Mouse (Mus musculus) adrenal gland, adult 8-10 months (tissue): ENCODE measurements around the gene Fkbp2. TPM values are rescaled to one million over a fixed set of nuclear protein-coding genes. Genes with fewer than 3 reads are reported as not detected.

Source experiments
- DNase-seq: peaks from one replicate; pipeline ENCODE4 v3.0.0; 2022
- total RNA-seq, 4 experiments: library from RNA; stranded (reverse); gene quantifications; 2 replicates each; pipeline ENCODE4 v1.2.4; 2022

Gene Fkbp2
- total RNA-seq, 4 experiments from 2014 or later, result 62.4 to 165 (median 91.8) TPM

GRCm38 (mm10) chr19:6939106-6940002, 40.9 kb downstream of the Fkbp2 start:
- DNase-seq, result no peak

- no peak for DNase-seq
Measured at GRCm38 (mm10) chr19:6937541-6938465, 42.5 kb downstream of the Fkbp2 start.

- no peak for DNase-seq
Measured at GRCm38 (mm10) chr19:6936299-6936698, 44.0 kb downstream of the Fkbp2 start.

- no peak for DNase-seq
Measured at GRCm38 (mm10) chr19:6934195-6934977, 45.9 kb downstream of the Fkbp2 start, which contains the start of gene Kcnk4. Gene Kcnk4 (minus strand): TSS chr19:6934515.

- no peak for DNase-seq
Measured at GRCm38 (mm10) chr19:6933436-6934194, 46.7 kb downstream of the Fkbp2 start.

GRCm38 (mm10) chr19:6933102-6933435, 47.2 kb downstream of the Fkbp2 start:
- no peak for DNase-seq

GRCm38 (mm10) chr19:6932018-6932417, 48.3 kb downstream of the Fkbp2 start:
- no peak for DNase-seq

GRCm38 (mm10) chr19:6931002-6931401, 49.3 kb downstream of the Fkbp2 start:
- DNase-seq, result no peak

- no peak for DNase-seq
Measured at GRCm38 (mm10) chr19:6928080-6928479, 52.2 kb downstream of the Fkbp2 start.

Other genes with a start within 250 kb of the Fkbp2 start
- gene Rps6ka4, start 139.9 kb downstream of the Fkbp2 start, total RNA-seq, result 10 to 100 TPM; 30.2 to 42.5 (median 36.1) TPM
- gene Ccdc88b, start 122.3 kb downstream of the Fkbp2 start, total RNA-seq, result 1 to 10 TPM; 1.7 to 3.6 (median 2.4) TPM
- gene Trmt112, start 70.8 kb downstream of the Fkbp2 start, total RNA-seq, result 100 to 1,000 TPM in 2 of 4 experiments, 10 to 100 TPM in 2; 83.2 to 116 (median 99.0) TPM
- gene Prdx5, start 70.4 kb downstream of the Fkbp2 start, total RNA-seq, result 100 to 1,000 TPM; 197 to 273 (median 224) TPM
- gene Esrra, start 58.7 kb downstream of the Fkbp2 start, total RNA-seq, result 10 to 100 TPM; 38.3 to 45.1 (median 44.1) TPM
- gene Catsperz, start 55.1 kb downstream of the Fkbp2 start, total RNA-seq, result not detected
- under 1 TPM in 2 of 4 experiments, not detected in 2; 0.14 to 0.24 TPM for gene Kcnk4, start 46.0 kb downstream of the Fkbp2 start, total RNA-seq
- gene Bad, start 38.6 kb downstream of the Fkbp2 start, total RNA-seq, result 10 to 100 TPM; 49.9 to 63.1 (median 56.6) TPM
- 10 to 100 TPM; 55.6 to 66.1 (median 63.4) TPM for gene Gpr137, start 38.0 kb downstream of the Fkbp2 start, total RNA-seq
- gene Ppp1r14b, start 5.5 kb downstream of the Fkbp2 start, total RNA-seq, result 100 to 1,000 TPM; 153 to 231 (median 191) TPM
- gene Plcb3, start 4.0 kb downstream of the Fkbp2 start, total RNA-seq, result 10 to 100 TPM; 40.1 to 83.9 (median 62.1) TPM
- gene Vegfb, start 7.2 kb upstream of the Fkbp2 start, total RNA-seq, result 100 to 1,000 TPM in 1 of 4 experiments, 10 to 100 TPM in 3; 86.5 to 119 (median 95.7) TPM
- 10 to 100 TPM; 38.4 to 55.9 (median 43.3) TPM for gene Dnajc4, start 12.1 kb upstream of the Fkbp2 start, total RNA-seq
- gene Nudt22, start 15.6 kb upstream of the Fkbp2 start, total RNA-seq, result 10 to 100 TPM; 36.6 to 56.0 (median 48.7) TPM
- 10 to 100 TPM; 11.0 to 18.6 (median 15.0) TPM for gene Trpt1, start 15.6 kb upstream of the Fkbp2 start, total RNA-seq
- gene Fermt3, start 39.0 kb upstream of the Fkbp2 start, total RNA-seq, result 10 to 100 TPM in 2 of 4 experiments, 1 to 10 TPM in 2; 6.4 to 10.8 (median 8.8) TPM
- gene Stip1, start 59.5 kb upstream of the Fkbp2 start, total RNA-seq, result 100 to 1,000 TPM; 129 to 273 (median 162) TPM
- gene Macrod1, start 76.3 kb upstream of the Fkbp2 start, total RNA-seq, result 10 to 100 TPM; 27.7 to 64.8 (median 40.3) TPM
- gene Flrt1, start 125.2 kb upstream of the Fkbp2 start, total RNA-seq, result 10 to 100 TPM in 2 of 4 experiments, 1 to 10 TPM in 2; 2.9 to 27.5 (median 14.8) TPM
- 100 to 1,000 TPM; 127 to 182 (median 149) TPM for gene Otub1, start 225.8 kb upstream of the Fkbp2 start, total RNA-seq
- 100 to 1,000 TPM; 725 to 927 (median 846) TPM for gene Cox8a, start 237.1 kb upstream of the Fkbp2 start, total RNA-seq